ENCODE assay signal across 9 mouse cellular contexts in genomic region chr4:42917402-42917774, GRCm38 (mm10). TPM values are rescaled to one million over a fixed set of nuclear protein-coding genes. Genes with fewer than 3 reads are reported as not detected.
A peak's percentile ranks its signal among the peaks of the same experiment; 100 is the strongest.
DNase-seq lines count a peak whose midpoint lies in the region; ATAC-seq and TF ChIP-seq lines count a peak whose summit lies in the region.
"Had no signal": no experiment of that assay in that cellular context is flagged by ENCODE, and none has a peak within 500 bp of the region (broad histone marks: within the 10 kb centered on the region; RNA-seq: fewer than 3 reads in every experiment).

No protein-coding gene starts in this region.

- DNase-seq in gastrocnemius, postnatal 10 days = peak; percentile 16
- DNase-seq in gastrocnemius, adult 8-10 months (ENCODE audit: low spot score in 2 of 2) = no peak
- peak; percentile 27 to 44 for DNase-seq in kidney, postnatal 4 days
- DNase-seq in retina, embryonic 14.5 days (ENCODE audit: low spot score) = no peak
- DNase-seq in frontal cortex, adult 2 months (ENCODE audit: extremely low spot score in 1 of 2, low spot score in 1 of 2) = no peak

- no peak for TF ChIP-seq POLR2A in ES-Bruce4 (IDR thresholded peaks at IDR 0.05; ENCODE audit: insufficient read depth, low read length)

- peaks cover 11% of the 10 kb centered on the region for H3K27me3 ChIP-seq in ES-Bruce4 (ENCODE audit: control insufficient read depth, insufficient read depth, low read length, poor library complexity, severe bottlenecking)
- H3K27me3 ChIP-seq in forebrain, embryonic 12.5 days = peaks cover 54% of the 10 kb centered on the region
- H3K27me3 ChIP-seq in neural tube, embryonic 13.5 days = peaks cover 51% of the 10 kb centered on the region

- peak; percentile 65 for ATAC-seq in forebrain, embryonic 12.5 days (ENCODE audit: low FRiP score)
- ATAC-seq in neural tube, embryonic 13.5 days (ENCODE audit: low read depth) = peak; percentile 47

- H3K4me3 ChIP-seq in ES-Bruce4 (ENCODE audit: low read depth, low read length) = peak overlapping the region; percentile 59
- H3K4me3 ChIP-seq in forebrain, embryonic 12.5 days (replicated peaks) = peak overlapping the region; percentile 67
- H3K4me3 ChIP-seq in neural tube, embryonic 13.5 days = peak overlapping the region; percentile 63

- no peak overlapping the region for H3K27ac ChIP-seq in ES-Bruce4 (ENCODE audit: insufficient read depth, low read length)
- no peak overlapping the region for H3K27ac ChIP-seq in forebrain, embryonic 12.5 days
- H3K27ac ChIP-seq in neural tube, embryonic 13.5 days (replicated peaks) = 0 out of 2 replicates have a peak overlapping the region, but pooled peaks have one; percentile 19

- H3K4me2 ChIP-seq in forebrain, embryonic 12.5 days = peak overlapping the region; percentile 91
- peak overlapping the region; percentile 73 for H3K4me2 ChIP-seq in neural tube, embryonic 13.5 days

- TF ChIP-seq CTCF in ES-Bruce4 (IDR thresholded peaks at IDR 0.05; ENCODE audit: low read depth, low read length) = no peak

- H3K4me1 ChIP-seq in ES-Bruce4 (ENCODE audit: control insufficient read depth, insufficient read depth, low read length) = no peaks in the 10 kb centered on the region
- H3K4me1 ChIP-seq in forebrain, embryonic 12.5 days = peaks cover 5% of the 10 kb centered on the region; the same call in 1 of the 2 replicates
- H3K4me1 ChIP-seq in neural tube, embryonic 13.5 days (replicated peaks) = peaks cover 38% of the 10 kb centered on the region

- no peaks in the 10 kb centered on the region for H3K9me3 ChIP-seq in ES-Bruce4 (replicated peaks; ENCODE audit: control insufficient read depth, insufficient read depth, low read length, poor library complexity, severe bottlenecking)
- no peaks in the 10 kb centered on the region for H3K9me3 ChIP-seq in forebrain, embryonic 12.5 days
- H3K9me3 ChIP-seq in neural tube, embryonic 13.5 days = no peaks in the 10 kb centered on the region

- WGBS in forebrain, embryonic 12.5 days = 2% methylated on average over 26 of the region's 26 CpGs
- WGBS in neural tube, embryonic 13.5 days = 5% methylated on average over 25 of the region's 26 CpGs

- H3K36me3 ChIP-seq in ES-Bruce4 (ENCODE audit: control insufficient read depth, insufficient read depth, low read length, poor library complexity, severe bottlenecking) = no peaks in the 10 kb centered on the region
- no peaks in the 10 kb centered on the region for H3K36me3 ChIP-seq in forebrain, embryonic 12.5 days (replicated peaks)
- no peaks in the 10 kb centered on the region for H3K36me3 ChIP-seq in neural tube, embryonic 13.5 days

- H3K9ac ChIP-seq in ES-Bruce4 (ENCODE audit: low read depth, poor library complexity, severe bottlenecking) = peak overlapping the region; percentile 71
- H3K9ac ChIP-seq in forebrain, embryonic 12.5 days = peak overlapping the region; percentile 72
- peak overlapping the region; percentile 79 for H3K9ac ChIP-seq in neural tube, embryonic 13.5 days

- TF ChIP-seq EP300 in ES-Bruce4 (IDR thresholded peaks at IDR 0.05; ENCODE audit: insufficient read depth, low read depth, low read length) = no peak

RNA-seq across cellular contexts. Expression of gene Phf24, which starts 0.9 kb away (rescaled TPM):
- 1 to 10 TPM in 1 of 2 experiments, under 1 TPM in 1; 0.78 to 1.3 TPM for total RNA-seq in gastrocnemius, postnatal 10 days (2021)
- under 1 TPM; 0.27 to 0.67 (median 0.50) TPM for total RNA-seq in gastrocnemius, adult 8-10 months (2022)
- polyA plus RNA-seq in ES-Bruce4 (2011; ENCODE audit: insufficient read depth, insufficient read length, low read depth, missing spikeins) = 0.10 TPM in 1 of 2 replicates, not detected in the other
- polyA plus RNA-seq in forebrain, embryonic 12.5 days (2016; fragmentation: Nextera tagmentation; extraction: Ambion mirVana) = 4.2 and 5.4 TPM in 2 replicates
- polyA plus RNA-seq in neural tube, embryonic 13.5 days (2015; fragmentation: Nextera tagmentation; extraction: Ambion mirVana) = 20.1 and 27.6 TPM in 2 replicates
- 175 and 199 TPM in 2 replicates for polyA plus RNA-seq in frontal cortex, adult 2 months (2012; rRNA removed)
- total RNA-seq: CH12.LX had no signal

RNA-seq across cellular contexts. Expression of gene Dnajb5, which starts 32.2 kb away (rescaled TPM):
- 100 to 1,000 TPM; 114 to 122 TPM for total RNA-seq in gastrocnemius, postnatal 10 days (2021)
- total RNA-seq in gastrocnemius, adult 8-10 months (2022) = 100 to 1,000 TPM; 203 to 225 (median 211) TPM
- polyA plus RNA-seq in ES-Bruce4 (2011; ENCODE audit: insufficient read depth, insufficient read length, low read depth, missing spikeins) = 27.2 and 28.9 TPM in 2 replicates
- 26.0 and 32.3 TPM in 2 replicates for polyA plus RNA-seq in forebrain, embryonic 12.5 days (2016; fragmentation: Nextera tagmentation; extraction: Ambion mirVana)
- polyA plus RNA-seq in neural tube, embryonic 13.5 days (2015; fragmentation: Nextera tagmentation; extraction: Ambion mirVana) = 50.1 and 50.5 TPM in 2 replicates
- 126 and 151 TPM in 2 replicates for polyA plus RNA-seq in frontal cortex, adult 2 months (2012; rRNA removed)

RNA-seq across cellular contexts. Expression of gene Fam205c, which starts 43.4 kb away (rescaled TPM):
- total RNA-seq in gastrocnemius, postnatal 10 days (2021) = under 1 TPM; 0.38 to 0.63 TPM
- under 1 TPM; 0.53 to 0.75 (median 0.56) TPM for total RNA-seq in gastrocnemius, adult 8-10 months (2022)
- not detected in 2 replicates for polyA plus RNA-seq in ES-Bruce4 (2011; ENCODE audit: insufficient read depth, insufficient read length, low read depth, missing spikeins)
- polyA plus RNA-seq in forebrain, embryonic 12.5 days (2016; fragmentation: Nextera tagmentation; extraction: Ambion mirVana) = 1.4 and 2.3 TPM in 2 replicates
- 1.5 and 3.0 TPM in 2 replicates for polyA plus RNA-seq in neural tube, embryonic 13.5 days (2015; fragmentation: Nextera tagmentation; extraction: Ambion mirVana)
- polyA plus RNA-seq in frontal cortex, adult 2 months (2012; rRNA removed) = 0.22 TPM in 1 of 2 replicates, not detected in the other
- total RNA-seq: CH12.LX had no signal

RNA-seq across cellular contexts. Expression of gene 1700022I11Rik, which starts 52.0 kb away (rescaled TPM):
- not detected for total RNA-seq in gastrocnemius, postnatal 10 days (2021)
- total RNA-seq in gastrocnemius, adult 8-10 months (2022) = not detected
- polyA plus RNA-seq in ES-Bruce4 (2011; ENCODE audit: insufficient read depth, insufficient read length, low read depth, missing spikeins) = not detected in 2 replicates
- 0.85 and 1.1 TPM in 2 replicates for polyA plus RNA-seq in forebrain, embryonic 12.5 days (2016; fragmentation: Nextera tagmentation; extraction: Ambion mirVana)
- 0.57 and 1.3 TPM in 2 replicates for polyA plus RNA-seq in neural tube, embryonic 13.5 days (2015; fragmentation: Nextera tagmentation; extraction: Ambion mirVana)
- 0.11 and 0.18 TPM in 2 replicates for polyA plus RNA-seq in frontal cortex, adult 2 months (2012; rRNA removed)

Comparison
In these comparisons a context has a peak if more than half of its experiments do, and no peak if none do; other contexts are left out.
1. DNase-seq: peak in gastrocnemius, postnatal 10 days (single experiment) and kidney, postnatal 4 days (2 of 2); none in gastrocnemius, adult 8-10 months (0 of 2), retina, embryonic 14.5 days (single experiment) and frontal cortex, adult 2 months (0 of 2).
2. Peak in every context shown above with its lines, with median percentiles within 50 percentile points of each other: H3K4me3 ChIP-seq and H3K9ac ChIP-seq.